Mouse (Mus musculus) gastrocnemius, adult 18-20 months (tissue): ENCODE measurements around the gene Tarbp1. TPM values are rescaled to one million over a fixed set of nuclear protein-coding genes. Genes with fewer than 3 reads are reported as not detected.
"Not testable (repeated sequence)": the region's sequence is repeated elsewhere in the genome, so short reads cannot be mapped to it uniquely, and the experiment has no call there.

Experiments
- DNase-seq: peaks from one replicate; pipeline ENCODE4 v3.0.0; 2021; ENCODE audit warnings: low spot score
- total RNA-seq, 2 experiments: library from RNA; stranded (reverse); gene quantifications; 2 replicates each; pipeline ENCODE4 v1.2.3; 2021

Gene Tarbp1
- total RNA-seq, 2 experiments from 2014 or later: 4.3 to 5.5 TPM

DNA sequence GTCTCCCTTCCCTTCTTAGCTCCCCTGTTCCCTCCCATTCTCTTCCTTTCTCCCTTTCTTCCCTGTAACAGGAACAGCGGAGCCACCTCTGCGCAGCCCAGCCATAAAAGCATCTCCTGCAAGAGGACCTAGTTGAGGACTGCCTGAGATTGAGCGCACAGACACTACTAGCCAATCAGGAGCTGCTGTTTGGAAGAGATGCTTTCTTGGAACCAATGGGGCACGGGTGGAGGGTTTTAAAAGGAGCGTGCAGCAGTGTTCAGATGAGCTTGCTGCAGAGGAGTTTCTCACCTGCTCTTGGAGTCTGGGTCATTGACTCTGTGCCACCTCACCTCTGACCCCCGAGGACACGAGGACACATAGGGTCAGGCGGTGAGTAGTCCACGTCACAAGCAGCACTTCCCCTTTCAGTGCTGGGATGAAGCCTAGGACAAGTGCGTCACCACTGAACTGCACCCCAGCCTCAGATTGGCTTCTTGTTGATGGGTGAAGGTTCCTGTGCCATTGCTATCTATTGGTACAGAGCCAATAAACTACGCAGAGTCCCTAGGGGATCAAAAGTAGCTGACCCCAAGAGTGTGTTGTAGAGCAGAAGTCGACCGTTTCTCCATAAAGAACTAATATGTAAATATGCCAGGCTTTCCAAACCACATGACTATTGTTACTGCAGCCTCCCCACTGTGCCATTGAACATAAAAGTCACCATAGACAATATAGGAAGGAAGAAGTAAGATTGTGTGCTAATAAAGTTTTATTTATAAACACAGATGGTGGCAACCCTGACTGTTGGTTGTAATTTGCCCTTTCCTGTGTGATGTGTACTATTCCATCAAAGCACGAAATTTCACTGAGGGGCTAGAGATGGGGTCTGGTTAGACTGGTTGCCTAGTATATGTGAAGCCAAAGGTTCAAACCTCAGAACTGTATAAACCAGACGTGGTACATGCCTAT, 19.6 kb upstream of the Tarbp1 start:
- no peak for DNase-seq

DNA sequence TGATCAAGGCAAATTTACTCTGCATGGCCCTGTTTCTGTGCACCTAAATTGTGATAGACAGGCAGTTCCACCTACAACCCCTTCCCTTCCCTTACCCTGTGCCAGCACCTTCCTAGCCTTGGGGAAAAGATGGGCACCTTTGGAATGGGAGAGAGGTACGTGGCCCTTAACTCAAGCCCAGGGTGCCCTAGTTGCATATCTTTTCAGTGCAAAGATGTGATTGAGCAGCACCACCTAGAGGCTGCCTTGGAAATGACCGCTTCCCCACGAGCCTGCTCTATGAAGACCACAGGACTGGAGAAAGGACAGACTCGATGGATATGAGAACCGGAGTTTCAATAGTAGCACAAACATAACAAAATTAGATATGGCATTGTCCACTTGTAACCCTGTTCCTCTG, 8.1 kb upstream of the Tarbp1 start:
- peak; percentile 72 for DNase-seq

DNA sequence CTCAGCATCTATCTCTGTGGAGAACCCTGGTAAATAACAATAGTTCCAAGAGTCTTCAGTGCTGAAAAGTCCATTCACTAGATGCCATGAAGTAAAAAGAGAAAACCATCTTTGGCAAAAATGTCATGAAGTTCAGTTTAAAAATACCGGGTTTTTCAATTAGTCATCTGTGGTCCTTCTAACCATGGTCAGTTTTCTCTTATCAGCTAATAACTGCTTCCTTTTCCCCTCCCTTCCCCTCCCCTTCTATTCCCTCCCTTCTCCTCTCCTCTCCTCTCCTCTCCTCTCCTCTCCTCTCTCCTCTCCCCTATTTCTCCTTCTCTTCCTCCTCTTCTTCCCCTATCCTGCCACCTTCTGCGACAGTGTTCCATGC, 7.5 kb upstream of the Tarbp1 start:
- no peak for DNase-seq

DNA sequence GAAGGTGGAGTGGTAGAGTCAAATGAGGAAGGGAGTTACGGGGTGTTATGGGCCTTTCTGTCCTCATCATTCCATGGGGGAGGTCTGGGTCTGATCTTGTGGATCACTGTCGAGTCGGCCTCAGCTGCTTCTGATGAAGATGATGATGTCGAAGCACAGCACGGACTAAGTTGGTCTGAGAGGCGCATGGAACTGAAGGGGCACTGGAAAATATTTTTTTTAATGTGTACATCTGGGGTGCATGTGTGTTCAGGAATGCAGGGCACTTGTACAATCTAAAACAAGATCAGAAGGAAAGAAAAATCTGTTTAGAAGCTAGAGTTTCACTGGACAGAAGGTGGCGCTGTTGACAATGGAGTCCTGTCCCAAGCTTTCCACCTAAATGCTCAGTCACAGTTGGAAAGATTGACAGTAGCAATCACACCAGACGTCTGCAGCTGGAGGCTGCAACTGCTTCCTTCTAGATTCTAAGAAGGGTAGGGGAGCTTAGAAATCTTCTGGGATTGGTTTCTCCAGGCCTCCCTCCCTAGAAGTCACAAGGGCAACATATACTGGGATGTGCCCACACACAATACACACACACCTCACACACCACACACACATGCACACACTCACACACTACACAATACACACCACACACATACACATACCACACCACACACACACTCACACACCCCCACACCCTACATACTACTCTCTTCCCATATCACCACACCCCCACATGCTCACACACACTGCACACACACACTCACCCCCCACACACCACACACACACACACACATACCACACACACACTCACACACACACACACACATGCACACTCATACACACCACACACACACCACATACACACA, 6.9 kb upstream of the Tarbp1 start:
- peak; percentile 69 for DNase-seq

DNA sequence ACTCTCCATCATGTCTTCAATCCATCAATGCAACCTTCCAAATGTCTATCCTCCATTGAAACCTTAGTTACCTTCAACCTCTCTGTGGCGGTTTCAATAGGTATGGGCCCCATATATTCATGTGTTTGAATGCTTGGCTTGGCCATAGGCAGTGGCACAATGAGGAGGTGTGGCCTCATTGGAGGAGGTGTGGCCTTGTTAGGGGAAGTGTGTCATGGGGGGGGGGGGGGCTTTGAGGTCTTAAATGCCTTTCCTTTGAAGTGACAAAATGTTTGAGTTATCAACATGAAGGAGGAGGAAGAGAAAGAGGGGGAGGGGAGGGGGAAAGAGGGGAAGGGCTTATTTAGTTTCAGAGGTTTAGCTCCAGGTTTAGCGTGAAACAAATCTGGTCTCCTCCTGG, 5.5 kb upstream of the Tarbp1 start:
- no peak for DNase-seq

DNA sequence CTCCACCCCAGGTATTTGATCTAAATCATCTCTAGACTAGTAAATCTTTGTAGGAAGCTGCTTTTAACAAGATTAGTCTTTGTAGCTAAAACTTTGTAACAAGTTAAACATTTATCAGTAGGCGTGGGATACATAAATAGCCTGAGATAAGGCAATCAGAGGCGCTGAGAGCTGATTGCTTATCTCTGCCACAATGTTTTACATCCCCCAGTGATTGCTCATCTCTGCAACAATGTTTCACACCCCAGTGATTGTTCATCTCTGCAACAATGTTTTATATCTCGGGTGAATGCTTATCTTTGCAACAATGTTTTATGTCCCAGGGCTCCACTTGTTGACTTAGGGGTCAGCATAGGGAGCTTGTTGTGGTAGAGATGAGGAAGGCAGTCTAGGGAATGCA, 3.8 kb upstream of the Tarbp1 start:
- DNase-seq: no peak

DNA sequence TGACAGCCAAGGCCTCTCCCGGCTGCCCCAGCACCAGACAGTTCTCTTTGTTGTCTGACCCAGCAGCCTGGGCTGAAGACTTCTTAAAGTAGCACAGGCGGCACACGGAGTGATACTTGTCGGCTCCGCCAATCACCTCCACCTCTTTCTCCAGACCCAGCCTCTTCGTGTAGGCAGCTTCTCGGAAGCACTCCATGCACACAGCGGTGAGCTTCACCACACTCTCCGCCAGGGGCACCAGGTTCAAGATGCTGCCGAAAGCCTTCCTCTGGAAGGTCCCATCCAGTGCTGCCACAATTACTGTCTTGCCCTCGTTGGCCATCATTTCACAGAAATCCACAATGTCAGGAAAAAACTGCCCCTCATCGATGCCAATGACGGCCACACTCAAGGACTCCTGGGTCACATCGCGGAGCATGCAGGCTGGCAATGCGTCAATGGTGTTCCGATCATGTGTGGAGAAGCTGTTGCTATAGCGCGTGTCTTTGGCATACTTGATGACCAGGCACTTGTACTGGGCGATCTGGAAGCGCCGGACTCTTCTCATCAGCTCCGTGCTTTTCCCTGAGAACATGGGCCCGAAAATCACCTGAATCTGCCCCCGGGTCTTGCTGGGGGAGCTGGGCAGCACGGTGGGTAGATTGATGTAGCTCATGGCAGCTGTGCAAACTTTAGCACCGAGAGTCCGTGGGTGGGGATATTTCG, 1.4 kb upstream of the Tarbp1 start:
- DNase-seq: not testable (repeated sequence)

DNA sequence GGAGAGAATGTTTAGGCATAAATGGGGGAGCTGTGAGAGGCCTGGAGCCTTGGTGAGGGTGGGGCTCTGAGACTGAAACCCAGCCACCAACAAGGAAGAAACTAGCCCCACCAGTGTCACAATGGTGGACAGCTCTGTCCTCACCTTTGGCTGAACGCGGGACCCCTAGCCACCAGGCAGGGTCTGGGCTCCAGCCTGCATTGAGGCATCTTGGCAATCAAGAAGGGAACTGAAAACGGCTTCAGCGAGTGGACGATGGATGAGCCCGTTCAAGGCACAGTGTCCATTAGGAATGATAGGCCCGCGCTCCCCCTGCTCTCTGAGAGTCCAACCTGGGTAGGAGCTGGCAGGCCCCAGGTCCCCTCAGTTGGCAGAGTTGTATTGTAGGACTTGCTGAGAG, 873 bp upstream of the Tarbp1 start:
- DNase-seq: not testable (repeated sequence)

DNA sequence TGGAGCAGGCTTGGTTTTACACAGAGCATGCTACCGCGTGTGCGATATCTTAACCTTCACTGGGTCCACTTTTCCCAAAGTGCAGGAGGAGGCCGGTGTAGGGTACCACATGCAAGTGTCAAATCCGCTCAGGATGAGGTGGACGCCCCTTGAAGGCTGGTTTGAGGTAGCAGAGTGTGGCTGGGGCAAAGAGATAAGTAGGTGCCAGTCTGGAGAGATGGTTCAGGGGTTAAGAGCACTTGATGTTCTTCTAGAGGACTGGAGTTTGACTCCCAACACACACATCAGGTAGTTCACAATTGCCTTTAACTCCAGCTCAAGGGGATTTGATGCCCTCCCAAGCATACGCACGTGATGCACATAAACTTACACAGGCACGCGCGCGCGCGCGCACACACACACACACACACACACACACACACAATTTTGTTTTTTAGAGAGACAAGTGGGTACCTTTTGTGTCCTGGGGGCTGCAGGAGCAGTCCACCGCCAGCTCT, 1.0 kb downstream of the Tarbp1 start:
- DNase-seq: no peak

DNA sequence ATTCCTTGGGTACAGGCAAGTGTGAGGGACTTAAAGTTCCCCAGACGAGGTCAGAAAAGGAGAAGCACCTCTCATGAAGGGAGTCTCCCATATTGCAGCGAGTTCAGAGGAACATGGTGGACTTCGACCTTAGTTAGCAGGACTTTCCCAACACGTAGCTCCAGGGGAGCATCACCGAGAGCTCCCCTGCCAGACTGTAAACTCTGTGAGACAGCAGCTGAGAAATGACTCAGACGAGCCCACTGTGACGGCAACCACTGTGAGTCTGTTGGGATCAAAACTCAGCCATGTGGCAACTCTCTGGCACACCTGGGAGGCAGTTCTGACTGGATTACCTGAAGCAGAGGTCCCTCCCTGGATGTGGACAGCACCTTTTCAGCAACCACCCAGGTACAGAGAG, 10.8 kb downstream of the Tarbp1 start:
- DNase-seq: no peak

DNA sequence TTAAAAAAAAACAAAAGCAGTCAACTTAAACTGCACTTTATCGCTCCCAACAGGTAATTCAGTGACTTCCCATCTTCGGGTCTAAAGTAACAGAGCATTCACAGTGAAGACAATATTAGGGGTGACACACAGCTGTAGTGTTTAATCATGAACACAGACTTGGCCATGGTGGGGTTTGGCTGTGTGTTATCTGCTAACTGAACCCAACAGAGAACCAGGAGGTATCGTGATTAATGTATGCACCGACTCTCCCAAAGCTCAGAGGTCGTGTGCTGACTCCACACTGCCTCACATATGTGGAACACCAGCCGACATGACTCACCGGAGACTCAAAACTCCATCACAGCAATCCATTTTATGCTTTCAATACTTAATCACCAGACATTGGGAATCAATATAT, 13.1 kb downstream of the Tarbp1 start:
- no peak for DNase-seq

DNA sequence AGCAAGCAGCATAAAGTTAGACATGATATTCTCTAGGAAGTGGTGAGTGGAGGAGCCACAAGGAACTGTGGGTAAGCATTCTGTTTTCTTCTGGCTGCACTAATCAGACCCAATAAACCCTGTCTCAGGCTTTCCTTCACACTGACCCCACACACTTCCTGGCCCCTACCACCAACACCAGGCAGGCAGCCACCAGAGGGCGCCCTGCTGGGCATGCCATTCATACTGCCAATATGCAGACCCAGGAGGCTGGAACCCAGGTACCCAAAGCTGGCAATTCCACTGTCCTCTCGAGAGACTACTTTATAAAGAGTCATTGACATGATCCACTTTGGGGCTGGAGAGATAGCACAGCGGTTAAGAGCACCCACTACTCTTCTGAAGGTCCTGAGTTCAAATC, 14.6 kb downstream of the Tarbp1 start:
- peak; percentile 41 for DNase-seq

DNA sequence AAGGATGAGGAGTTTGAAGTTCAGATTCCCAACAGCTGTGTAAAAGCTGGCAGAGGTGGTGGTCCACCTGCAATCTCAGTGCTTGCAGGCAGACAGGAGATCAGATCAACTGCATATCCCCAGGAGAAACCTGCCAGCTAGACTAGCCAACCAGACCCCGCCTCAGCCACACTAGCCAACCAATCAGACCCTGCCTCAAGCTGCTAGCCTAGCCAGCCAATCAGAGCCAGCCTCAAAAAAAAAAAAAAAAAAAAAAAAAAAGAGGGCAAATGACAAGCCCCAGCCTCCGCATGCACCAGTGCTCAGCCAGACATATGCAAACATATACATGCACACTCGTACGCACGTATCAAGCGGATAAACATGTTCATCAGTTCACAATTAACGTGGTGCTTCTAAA, 19.5 kb downstream of the Tarbp1 start:
- no peak for DNase-seq

DNA sequence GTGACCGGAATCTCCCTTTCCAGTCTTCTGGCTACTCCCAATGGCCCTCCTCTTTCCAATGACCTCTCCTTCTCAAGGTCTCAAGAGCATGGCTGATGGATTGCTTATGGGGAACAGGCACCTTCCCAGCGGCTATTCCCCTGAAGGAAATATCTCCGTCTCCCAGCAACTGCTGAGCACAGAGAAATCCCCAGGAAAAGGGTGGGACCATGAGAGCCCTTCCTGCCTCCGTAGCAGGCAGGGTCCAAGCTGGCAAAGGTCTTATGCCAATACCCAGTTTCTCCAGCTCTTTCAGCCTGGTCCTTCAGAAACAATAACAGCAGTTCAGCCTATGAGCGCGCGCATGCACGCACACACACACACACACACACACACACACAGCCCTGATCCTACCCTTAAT, 23.7 kb downstream of the Tarbp1 start:
- no peak for DNase-seq

DNA sequence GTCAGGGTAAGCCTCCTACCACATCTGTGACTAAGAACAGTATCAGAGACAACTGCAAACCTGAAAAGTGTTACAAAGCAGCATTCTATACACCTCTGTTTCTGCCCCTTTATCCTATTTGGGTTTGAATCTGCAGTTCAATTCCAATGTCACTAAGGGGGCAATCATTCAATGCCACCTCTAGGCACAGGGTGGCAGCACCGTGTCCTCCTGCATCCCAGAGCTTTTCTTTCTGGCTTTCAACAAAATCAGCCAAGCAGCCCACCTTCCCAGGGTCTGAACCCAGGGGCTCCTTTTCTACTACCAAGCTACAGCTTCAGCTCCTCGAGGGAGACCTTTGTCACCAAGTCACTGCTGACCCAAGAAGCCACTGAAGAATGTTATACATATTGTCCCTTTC, 35.9 kb downstream of the Tarbp1 start:
- no peak for DNase-seq

DNA sequence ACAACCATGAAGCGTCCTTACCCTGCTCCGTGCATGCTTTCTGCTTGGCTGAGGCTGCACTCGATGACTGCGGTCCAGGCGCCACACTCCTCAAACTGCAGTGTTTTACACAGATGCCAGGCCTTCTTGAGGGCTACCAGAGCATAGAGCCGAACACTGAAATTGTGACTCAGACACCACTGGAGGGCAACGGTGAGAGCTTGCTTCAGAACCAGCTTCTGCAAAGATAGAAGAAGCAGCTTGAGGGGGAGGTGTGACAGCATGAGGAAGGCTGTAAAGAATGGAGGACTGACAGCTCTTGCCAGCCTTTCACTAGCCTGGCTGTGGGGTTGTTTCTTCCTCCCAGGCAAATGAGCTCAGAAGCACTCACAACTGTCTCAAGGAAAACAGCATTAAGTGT, 41.0 kb downstream of the Tarbp1 start:
- no peak for DNase-seq

DNA sequence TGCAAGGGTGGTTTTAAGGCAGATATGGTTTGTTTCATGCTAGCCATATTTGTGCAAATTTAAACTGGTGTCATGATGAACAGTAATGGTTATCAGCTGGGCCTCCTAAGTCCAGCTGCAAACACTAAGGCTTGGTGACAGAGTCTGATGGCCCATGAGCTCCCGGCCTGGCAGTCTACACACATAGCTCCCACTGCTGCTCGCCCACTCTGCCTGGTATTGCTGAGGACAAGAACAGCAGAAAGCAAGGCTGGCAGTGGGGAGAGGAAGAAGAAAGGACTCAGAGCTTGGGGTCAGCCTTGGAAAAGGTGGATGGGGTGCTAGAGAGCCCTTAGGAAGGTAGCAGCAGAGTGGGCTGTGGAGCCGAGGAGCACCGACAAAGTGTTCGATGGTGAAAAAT, 45.2 kb downstream of the Tarbp1 start:
- no peak for DNase-seq

DNA sequence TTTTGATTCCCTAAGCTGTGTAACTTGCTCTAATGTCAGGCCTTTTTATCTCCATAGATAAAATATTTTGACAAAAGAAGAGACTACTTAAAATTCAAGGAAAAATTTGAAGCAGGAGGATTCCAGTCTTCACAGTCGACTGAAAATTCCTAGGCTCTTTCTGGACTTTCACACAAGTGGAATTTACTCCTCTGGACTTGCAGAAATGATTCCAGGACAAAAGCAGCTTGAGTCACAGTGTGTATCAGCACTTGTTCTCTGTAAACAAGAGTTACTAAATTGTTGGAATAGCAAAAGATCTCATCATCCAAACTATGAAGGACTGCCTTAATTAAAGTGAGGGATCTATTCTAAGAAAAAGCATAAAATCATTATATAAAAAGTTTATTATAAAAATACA, 49.9 kb downstream of the Tarbp1 start:
- DNase-seq: no peak

DNA sequence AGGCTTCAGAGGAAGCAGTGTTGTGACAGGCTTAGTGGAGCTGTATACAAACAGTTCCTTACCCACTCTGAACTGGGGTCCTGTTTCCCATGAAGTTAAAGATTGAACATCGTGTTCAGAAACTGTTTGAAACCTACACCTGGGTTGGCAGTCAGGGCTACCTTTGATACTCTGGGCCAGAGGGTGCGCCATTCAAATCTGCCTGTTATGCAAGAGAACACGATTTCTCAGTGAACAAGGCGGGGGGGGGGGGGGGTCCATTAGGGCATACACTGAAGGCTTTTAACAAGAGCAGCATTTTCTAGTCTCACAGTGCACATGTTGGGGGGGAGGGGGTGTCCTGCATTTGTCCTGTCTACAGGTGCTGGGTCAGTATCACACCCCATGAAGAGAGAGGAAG, 50.7 kb downstream of the Tarbp1 start:
- DNase-seq: no peak

DNA sequence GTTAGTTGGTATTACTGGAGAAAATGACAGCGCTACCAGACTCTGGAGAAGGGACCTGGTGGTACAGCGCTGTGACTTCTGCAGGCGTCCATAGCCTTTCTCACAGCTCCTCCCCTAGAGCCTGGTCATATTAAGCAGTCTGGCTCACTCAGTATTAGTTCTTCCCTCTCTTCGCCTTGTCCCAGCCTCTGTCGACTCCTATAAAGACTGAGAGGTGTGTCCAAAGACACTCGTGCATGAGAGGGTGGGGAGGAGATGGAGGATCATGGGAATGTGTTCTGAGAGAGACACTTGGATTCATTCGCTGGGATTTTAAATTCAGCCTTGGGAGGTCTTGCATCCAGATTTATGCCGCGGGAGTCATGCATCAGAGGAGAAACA, 52.0 kb downstream of the Tarbp1 start:
- no peak for DNase-seq

DNA sequence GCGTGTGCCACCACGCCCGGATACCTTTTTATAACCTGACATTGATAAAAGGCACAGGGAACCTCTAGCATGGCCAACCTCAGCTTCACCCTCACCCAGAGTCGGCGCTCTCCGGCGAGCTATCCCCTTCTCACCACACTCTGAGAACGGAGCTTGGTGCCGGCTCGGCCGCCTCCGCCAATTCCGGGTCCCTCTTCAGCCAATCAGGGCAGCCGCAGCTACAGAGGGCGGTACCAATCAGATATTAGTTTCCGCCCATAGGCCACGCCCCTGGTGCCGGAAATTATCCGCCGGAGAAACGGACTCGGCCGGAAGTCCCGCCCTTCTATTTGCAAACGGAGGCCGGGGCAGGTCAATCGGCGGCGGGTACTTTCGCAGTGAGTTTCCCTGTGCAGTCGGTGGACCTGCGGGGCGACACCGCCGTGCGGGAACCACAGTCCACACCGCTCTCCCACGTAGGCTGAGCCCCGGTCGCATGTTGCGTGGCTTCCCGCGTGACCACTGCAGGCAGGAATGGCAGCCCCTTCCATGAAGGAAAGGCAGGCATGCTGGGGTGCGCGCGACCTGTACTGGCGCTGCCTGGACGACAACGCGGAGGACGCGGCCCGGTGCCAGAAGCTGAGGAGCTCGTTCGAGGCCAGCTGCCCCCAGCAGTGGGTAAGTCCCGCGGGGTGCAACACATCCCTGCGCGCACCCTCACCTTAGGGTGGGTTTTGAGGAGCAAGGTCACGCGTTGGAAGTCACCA, 52.5 kb downstream of the Tarbp1 start, which contains the start of gene Coa6:
Gene Coa6 (plus strand): TSS at position 342 of the 746 bp plus-strand sequence.
- DNase-seq: peak; percentile 99
